In the genomic region with DNA sequence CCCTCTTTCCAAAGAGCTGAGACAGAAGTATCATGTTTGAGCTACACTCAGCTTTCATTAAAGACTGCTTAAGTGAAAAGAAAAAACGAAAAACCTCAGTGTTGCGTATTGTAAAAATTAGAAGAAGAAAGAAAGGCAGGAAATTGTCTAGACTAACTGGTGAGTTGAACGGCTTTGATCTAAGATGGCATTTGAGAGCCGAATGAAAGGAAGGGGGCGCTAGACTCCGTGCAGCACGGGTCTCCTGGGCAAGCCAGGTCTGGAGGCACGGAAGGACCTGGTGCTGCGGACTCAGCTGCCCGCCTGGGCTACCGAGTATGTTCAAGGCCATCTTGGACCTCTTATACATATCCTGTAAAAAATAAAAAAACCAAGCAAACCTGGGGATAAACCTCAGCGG, we compare ENCODE assay signal across 8 mouse cellular contexts. TPM values are rescaled to one million over a fixed set of nuclear protein-coding genes. Genes with fewer than 3 reads are reported as not detected.
A peak's percentile ranks its signal among the peaks of the same experiment; 100 is the strongest.
DNase-seq lines count a peak whose midpoint lies in the region; ATAC-seq and TF ChIP-seq lines count a peak whose summit lies in the region.

No protein-coding gene starts in this region.

- no peaks in the 10 kb centered on the region for H3K9me3 ChIP-seq in forebrain, embryonic 10.5 days
- no peaks in the 10 kb centered on the region for H3K9me3 ChIP-seq in forebrain, embryonic 15.5 days
- H3K9me3 ChIP-seq in liver, embryonic 12.5 days (replicated peaks), result no peaks in the 10 kb centered on the region
- no peaks in the 10 kb centered on the region for H3K9me3 ChIP-seq in limb, embryonic 10.5 days (replicated peaks)

- TF ChIP-seq POLR2A in liver, adult 2 months (IDR thresholded peaks at IDR 0.05; ENCODE audit: extremely low read depth, insufficient read depth, low read length), result no peak

- peaks cover 17% of the 10 kb centered on the region for H3K4me1 ChIP-seq in forebrain, embryonic 10.5 days
- H3K4me1 ChIP-seq in forebrain, embryonic 15.5 days, result peaks cover 10% of the 10 kb centered on the region
- no peaks in the 10 kb centered on the region for H3K4me1 ChIP-seq in liver, adult 2 months (ENCODE audit: control insufficient read depth, insufficient read depth, low read length)
- no peaks in the 10 kb centered on the region for H3K4me1 ChIP-seq in liver, embryonic 12.5 days
- H3K4me1 ChIP-seq in limb, embryonic 10.5 days, result peaks cover 6% of the 10 kb centered on the region; the same call in 1 of the 2 replicates

- no peak overlapping the region for H3K4me3 ChIP-seq in forebrain, embryonic 10.5 days
- no peak overlapping the region for H3K4me3 ChIP-seq in forebrain, embryonic 15.5 days
- no peak overlapping the region for H3K4me3 ChIP-seq in liver, adult 2 months (ENCODE audit: insufficient read depth, low read depth, low read length)
- H3K4me3 ChIP-seq in liver, embryonic 12.5 days, result no peak overlapping the region
- H3K4me3 ChIP-seq in limb, embryonic 10.5 days, result no peak overlapping the region

- H3K9ac ChIP-seq in forebrain, embryonic 15.5 days (replicated peaks), result no peak overlapping the region
- no peak overlapping the region for H3K9ac ChIP-seq in liver, adult 2 months (ENCODE audit: low read depth, low read length)
- H3K9ac ChIP-seq in liver, embryonic 12.5 days, result no peak overlapping the region

- TF ChIP-seq CTCF in liver, adult 2 months (IDR thresholded peaks at IDR 0.05; ENCODE audit: low read depth, low read length), result peak; percentile 54

- H3K79me2 ChIP-seq in liver, adult 2 months (ENCODE audit: control insufficient read depth, insufficient read depth, low read length), result 0 out of 2 replicates have a peak, but pooled peaks cover 2% of the 10 kb centered on the region

- DNase-seq in forebrain, embryonic 10.5 days (ENCODE audit: extremely low spot score, low spot score), result no peak
- no peak for DNase-seq in liver, adult 2 months (ENCODE audit: extremely low read depth, low read depth, low spot score)
- DNase-seq in ES-CJ7 (ENCODE audit: low read depth, low spot score), result peak; percentile 53
- DNase-seq in limb, embryonic 10.5 days (ENCODE audit: low spot score), result no peak
- DNase-seq in ovary, postnatal 14 days (ENCODE audit: low spot score), result no peak
- no peak for DNase-seq in right cerebral cortex, adult 2 months (ENCODE audit: low spot score in 2 of 2)

- 0 out of 2 replicates have a peak overlapping the region, but pooled peaks have one; percentile 53 for H3K27ac ChIP-seq in forebrain, embryonic 10.5 days
- no peak overlapping the region for H3K27ac ChIP-seq in forebrain, embryonic 15.5 days (replicated peaks)
- no peak overlapping the region for H3K27ac ChIP-seq in liver, adult 2 months (replicated peaks; ENCODE audit: insufficient read depth, low read depth, low read length)
- no peak overlapping the region for H3K27ac ChIP-seq in liver, embryonic 12.5 days
- H3K27ac ChIP-seq in limb, embryonic 10.5 days, result peak overlapping the region; percentile 34; the same call in 1 of the 2 replicates

- no peak for ATAC-seq in forebrain, embryonic 15.5 days (replicated peaks)
- no peak for ATAC-seq in liver, embryonic 12.5 days

- 63% methylated on average over 12 of the region's 12 CpGs for WGBS in forebrain, embryonic 10.5 days
- 62% methylated on average over 12 of the region's 12 CpGs for WGBS in forebrain, embryonic 15.5 days
- WGBS in liver, adult 2 months, result 64% methylated on average over 12 of the region's 12 CpGs
- WGBS in liver, embryonic 12.5 days (ENCODE audit: insufficient replicate concordance), result 63% methylated on average over 12 of the region's 12 CpGs
- WGBS in limb, embryonic 10.5 days, result 53% methylated on average over 12 of the region's 12 CpGs

- H3K36me3 ChIP-seq in forebrain, embryonic 10.5 days (replicated peaks), result peaks cover 7% of the 10 kb centered on the region; the same call in 1 of the 2 replicates
- no peaks in the 10 kb centered on the region for H3K36me3 ChIP-seq in forebrain, embryonic 15.5 days
- H3K36me3 ChIP-seq in liver, adult 2 months (ENCODE audit: control insufficient read depth, insufficient read depth, low read length), result no peaks in the 10 kb centered on the region
- H3K36me3 ChIP-seq in liver, embryonic 12.5 days, result peaks cover 7% of the 10 kb centered on the region; the same call in 1 of the 2 replicates
- peaks cover 6% of the 10 kb centered on the region; the same call in 1 of the 2 replicates for H3K36me3 ChIP-seq in limb, embryonic 10.5 days

- no peaks in the 10 kb centered on the region for H3K27me3 ChIP-seq in forebrain, embryonic 10.5 days (ENCODE audit: poor library complexity, severe bottlenecking)
- no peaks in the 10 kb centered on the region for H3K27me3 ChIP-seq in forebrain, embryonic 15.5 days
- H3K27me3 ChIP-seq in liver, adult 2 months (ENCODE audit: control insufficient read depth, insufficient read depth, low read length), result no peaks in the 10 kb centered on the region
- no peaks in the 10 kb centered on the region for H3K27me3 ChIP-seq in liver, embryonic 12.5 days (replicated peaks)
- H3K27me3 ChIP-seq in limb, embryonic 10.5 days (ENCODE audit: low read depth, poor library complexity, severe bottlenecking), result no peaks in the 10 kb centered on the region

- no peak overlapping the region for H3K4me2 ChIP-seq in forebrain, embryonic 15.5 days (replicated peaks)
- H3K4me2 ChIP-seq in liver, embryonic 12.5 days, result no peak overlapping the region

RNA-seq across cellular contexts. Expression of gene Wdr89, which starts 21.1 kb away (rescaled TPM):
- 13.9 and 14.7 TPM in 2 replicates for polyA plus RNA-seq in forebrain, embryonic 10.5 days (2016; fragmentation: Nextera tagmentation; extraction: Ambion mirVana)
- 7.1 and 8.7 TPM in 2 replicates for polyA plus RNA-seq in forebrain, embryonic 15.5 days (2015; fragmentation: Nextera tagmentation; extraction: Ambion mirVana)
- 1.8 and 2.3 TPM in 2 replicates for total RNA-seq in liver, adult 2 months (2014; rRNA removed)
- polyA plus RNA-seq in liver, adult 2 months (2012; rRNA removed), result 1.9 and 2.1 TPM in 2 replicates
- 9.8 and 10.7 TPM in 2 replicates for polyA plus RNA-seq in liver, embryonic 12.5 days (2016; fragmentation: Nextera tagmentation; extraction: Ambion mirVana)
- polyA plus RNA-seq in limb, embryonic 10.5 days (2016; fragmentation: Nextera tagmentation; extraction: Ambion mirVana), result 15.2 and 17.5 TPM in 2 replicates

RNA-seq across cellular contexts. Expression of gene Ppp2r5e, which starts 52.2 kb away (rescaled TPM):
- 15.2 and 15.4 TPM in 2 replicates for polyA plus RNA-seq in forebrain, embryonic 10.5 days (2016; fragmentation: Nextera tagmentation; extraction: Ambion mirVana)
- polyA plus RNA-seq in forebrain, embryonic 15.5 days (2015; fragmentation: Nextera tagmentation; extraction: Ambion mirVana), result 22.9 and 26.8 TPM in 2 replicates
- total RNA-seq in liver, adult 2 months (2014; rRNA removed), result 19.2 and 21.3 TPM in 2 replicates
- polyA plus RNA-seq in liver, adult 2 months (2012; rRNA removed), result 8.2 and 11.4 TPM in 2 replicates
- 7.9 and 8.0 TPM in 2 replicates for polyA plus RNA-seq in liver, embryonic 12.5 days (2016; fragmentation: Nextera tagmentation; extraction: Ambion mirVana)
- polyA plus RNA-seq in limb, embryonic 10.5 days (2016; fragmentation: Nextera tagmentation; extraction: Ambion mirVana), result 12.6 and 12.7 TPM in 2 replicates

Comparison
In these comparisons a context has a peak if more than half of its experiments do, and no peak if none do; other contexts are left out.
1. H3K27ac ChIP-seq: peak in forebrain, embryonic 10.5 days (single experiment) and limb, embryonic 10.5 days (single experiment); none in forebrain, embryonic 15.5 days (single experiment), liver, adult 2 months (single experiment) and liver, embryonic 12.5 days (single experiment).